Mouse (Mus musculus): ENCODE data around the gene Fhod1.

The Fhod1 gene

DNA sequence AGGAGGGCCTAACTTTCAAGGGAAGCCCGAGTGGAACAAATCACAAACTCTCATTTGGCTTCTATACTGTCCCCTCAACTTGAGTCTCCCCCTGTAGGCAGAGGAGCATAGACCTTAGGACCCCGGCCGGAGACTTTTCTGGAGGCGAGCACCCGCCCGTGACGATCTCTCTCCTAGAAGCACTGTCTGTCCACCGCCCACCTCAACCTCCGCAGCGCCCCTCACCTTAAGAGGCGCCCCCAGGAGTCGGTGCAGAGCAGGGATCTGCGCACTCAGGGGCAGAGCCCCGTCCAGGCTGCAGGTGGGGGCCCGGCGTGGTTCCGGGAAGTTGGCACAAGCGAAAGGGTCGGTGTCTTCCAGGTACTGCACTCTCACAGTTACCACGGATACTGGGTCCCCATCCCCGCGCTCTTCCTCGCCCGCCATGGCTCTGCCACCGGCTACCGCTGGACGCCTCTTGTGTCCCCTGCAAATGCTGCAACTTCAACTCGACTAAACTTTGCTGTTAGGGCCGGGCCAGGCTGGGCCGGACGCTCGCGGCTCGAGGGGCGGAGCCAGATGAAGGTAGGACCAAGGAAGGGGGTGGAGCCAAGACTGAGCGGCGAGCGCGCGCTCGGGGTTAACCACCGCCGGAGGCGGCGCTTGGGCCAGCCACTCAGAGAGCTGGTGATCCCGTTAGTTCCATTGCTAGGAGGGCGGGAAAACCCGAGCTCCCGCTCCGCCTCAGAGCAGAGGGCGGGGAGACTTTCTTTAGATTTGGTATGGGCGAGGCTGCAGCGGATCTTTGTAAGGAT lies at the start of gene Fhod1:
TSS of gene Fhod1 (minus strand) at position 526 of the 794 bp plus-strand sequence.
- peak; percentile 80 to 85 for DNase-seq (ENCODE audit: low spot score in 2 of 2)

DNA sequence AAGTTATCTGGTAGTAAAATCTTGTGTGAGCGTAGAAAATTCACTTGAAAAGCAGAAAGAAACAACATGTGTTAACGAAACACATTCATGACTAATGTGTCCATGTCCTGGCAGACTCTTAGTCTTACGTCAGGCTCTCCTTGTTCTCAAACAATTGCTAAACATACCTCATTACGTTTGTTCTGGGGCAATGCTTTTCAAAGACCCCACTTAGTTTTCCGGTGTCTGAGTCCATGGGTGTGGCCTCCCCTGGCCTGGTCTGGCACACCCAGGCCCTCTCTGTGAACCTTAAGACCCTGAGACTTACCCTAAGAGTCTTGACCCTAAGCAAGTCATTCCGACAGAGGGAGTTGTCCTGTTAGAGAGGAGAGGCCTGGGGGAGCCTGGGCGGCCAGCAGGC lies 46.2 kb upstream of the Fhod1 start:
- no peak for DNase-seq (ENCODE audit: low spot score in 2 of 2)

DNA sequence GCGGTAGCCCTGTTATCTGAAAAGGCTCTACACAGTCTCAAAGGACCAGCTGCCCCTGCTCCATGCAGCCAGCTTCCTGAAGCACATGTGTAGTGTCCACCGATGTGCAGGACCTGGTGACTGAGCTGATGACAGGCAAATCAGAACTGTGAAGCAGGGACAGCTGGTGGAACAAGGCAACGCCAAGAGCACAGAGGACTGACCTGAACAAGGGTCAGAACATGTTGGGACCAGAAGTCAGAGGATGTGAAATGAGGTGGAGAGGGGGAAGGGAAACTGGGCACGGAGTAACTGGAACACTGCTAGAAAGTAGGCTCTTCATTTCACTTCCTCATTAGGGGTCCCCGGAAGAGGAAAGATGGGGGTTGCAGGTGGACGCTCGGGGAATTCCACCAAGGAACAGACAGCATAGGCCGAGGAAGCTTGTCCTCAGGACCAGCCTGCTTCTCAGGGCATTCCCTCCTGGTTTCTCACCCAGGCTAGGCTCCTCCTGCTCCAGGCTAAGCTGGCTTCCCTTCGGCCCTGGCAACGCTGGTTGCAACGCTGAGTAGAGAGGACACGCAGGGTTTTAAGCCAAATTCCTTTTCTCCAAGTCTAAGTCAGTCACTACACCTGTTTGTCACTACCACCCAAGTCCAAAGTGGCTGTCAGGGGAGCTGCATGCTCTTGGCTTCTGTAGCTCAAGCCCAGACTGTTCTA lies 45.5 kb upstream of the Fhod1 start:
- DNase-seq (ENCODE audit: low spot score in 2 of 2): no peak

DNA sequence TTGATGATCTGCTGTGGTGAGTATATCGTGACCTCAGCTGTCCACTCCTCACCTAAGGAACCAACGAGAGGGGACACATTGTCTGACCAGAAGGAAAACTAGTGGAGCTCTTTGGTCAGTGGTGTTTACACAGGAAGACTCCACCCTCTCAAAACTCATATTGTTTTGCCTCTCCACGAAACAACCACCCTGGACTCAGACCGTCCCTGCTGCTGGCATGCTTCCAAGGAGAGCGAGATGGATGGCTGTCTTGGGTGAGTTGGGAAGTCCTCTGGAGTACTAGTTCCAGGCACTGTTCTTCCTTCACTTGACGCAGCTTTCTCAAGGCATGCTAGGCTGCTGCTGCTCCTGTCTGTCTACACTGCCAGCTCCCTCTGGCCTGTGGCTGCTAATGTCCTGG lies 41.3 kb upstream of the Fhod1 start:
- no peak for DNase-seq (ENCODE audit: low spot score in 2 of 2)

DNA sequence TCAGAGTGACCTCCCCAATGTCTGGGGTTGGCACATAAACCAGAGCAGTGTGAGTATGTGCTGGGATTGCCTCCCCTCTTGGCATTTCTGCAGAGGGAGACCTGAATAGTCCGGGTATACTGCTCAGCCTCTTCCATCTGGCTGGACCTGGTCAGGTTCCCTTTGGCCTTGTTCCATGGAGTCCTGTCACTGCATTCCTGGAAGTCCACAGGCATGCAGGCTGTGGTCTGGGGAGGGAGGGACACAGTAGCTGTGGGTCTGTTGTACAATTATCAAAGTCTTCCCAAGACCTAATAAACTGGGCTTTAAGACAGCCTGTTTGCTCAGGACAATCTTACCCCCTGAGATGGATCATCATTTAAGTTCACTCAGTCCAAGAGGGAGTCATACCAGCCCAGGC lies 39.4 kb upstream of the Fhod1 start:
- no peak for DNase-seq (ENCODE audit: low spot score in 2 of 2)

DNA sequence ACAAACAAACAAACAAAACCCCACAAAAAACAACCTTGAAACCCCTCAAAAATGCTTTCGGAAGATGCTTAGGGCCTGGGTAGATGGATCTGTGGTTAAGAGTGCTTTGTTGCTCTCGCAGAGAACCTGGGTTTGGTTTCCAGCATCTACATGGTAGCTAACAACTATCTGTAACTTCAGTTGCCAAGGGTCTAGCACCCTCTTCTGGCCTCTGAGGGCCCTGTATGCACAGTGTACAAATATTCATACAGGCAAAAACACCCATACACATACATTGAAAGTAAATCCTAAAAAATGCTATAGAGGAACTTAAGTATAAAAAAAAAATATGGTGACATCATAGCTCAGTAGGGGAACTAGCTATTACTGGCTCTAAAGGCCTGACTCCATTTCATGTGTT lies 36.3 kb upstream of the Fhod1 start:
- no peak for DNase-seq (ENCODE audit: low spot score in 2 of 2)

DNA sequence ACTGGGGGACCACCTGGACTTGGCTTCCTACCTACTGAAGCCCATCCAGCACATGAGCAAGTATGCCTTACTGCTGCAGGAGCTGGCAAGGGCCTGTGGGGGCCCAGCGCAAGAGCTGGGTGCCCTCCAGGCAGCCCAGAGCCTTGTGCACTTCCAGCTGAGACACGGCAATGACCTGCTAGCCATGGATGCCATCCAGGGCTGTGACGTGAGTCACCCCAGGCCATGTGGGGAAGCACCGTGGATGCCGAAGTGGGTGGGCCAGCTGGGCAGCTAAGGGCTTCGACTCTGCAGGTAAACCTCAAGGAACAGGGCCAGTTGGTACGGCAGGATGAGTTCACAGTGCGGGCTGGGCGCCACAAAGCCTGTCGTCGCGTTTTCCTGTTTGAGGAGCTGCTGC lies 32.6 kb upstream of the Fhod1 start:
- no peak for DNase-seq (ENCODE audit: low spot score in 2 of 2)

DNA sequence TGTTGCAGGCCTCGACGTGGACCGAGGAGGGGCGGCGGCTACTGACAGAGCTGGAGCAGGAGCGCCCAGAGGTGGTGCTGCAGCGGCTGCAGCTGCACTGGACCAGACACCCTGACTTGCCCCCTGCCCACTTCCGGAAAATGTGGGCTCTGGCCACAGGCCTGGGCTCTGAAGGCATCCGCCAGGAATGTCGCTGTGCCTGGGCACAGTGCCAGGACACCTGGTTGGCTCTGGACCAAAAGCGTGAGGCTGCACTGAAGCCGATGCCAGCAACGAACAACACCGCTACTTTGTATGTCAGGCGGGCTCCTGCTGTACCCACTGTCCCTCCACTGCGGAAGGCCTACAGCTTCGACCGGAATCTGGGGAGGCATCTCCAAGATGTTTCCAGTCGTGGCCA lies 30.9 kb upstream of the Fhod1 start:
- DNase-seq (ENCODE audit: low spot score in 2 of 2): peak in 1 of 2 experiments; percentile 48

DNA sequence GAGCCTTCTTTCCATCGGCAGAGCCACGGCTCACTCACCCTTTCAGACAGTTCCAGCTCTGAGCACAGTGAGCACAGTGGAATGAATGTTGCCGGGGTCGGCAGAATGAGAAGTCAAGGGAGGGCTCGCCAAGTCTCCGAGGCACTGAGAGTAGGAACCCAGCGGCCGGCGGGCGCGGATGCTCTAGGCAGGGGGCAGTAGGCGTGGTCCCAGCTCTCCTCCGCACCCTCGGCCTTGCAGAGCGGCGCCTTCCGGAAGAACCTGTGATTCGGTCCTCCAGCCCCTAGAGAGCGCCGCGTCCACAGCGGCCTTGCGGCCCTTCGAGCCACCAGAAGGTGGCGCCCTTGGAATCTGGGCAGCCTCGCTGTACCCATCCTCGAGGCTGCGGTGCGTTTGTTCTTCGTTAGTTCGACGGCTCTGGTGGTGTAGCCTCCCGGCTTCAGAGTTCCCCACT lies 26.8 kb upstream of the Fhod1 start:
- DNase-seq (ENCODE audit: low spot score in 2 of 2): no peak

DNA sequence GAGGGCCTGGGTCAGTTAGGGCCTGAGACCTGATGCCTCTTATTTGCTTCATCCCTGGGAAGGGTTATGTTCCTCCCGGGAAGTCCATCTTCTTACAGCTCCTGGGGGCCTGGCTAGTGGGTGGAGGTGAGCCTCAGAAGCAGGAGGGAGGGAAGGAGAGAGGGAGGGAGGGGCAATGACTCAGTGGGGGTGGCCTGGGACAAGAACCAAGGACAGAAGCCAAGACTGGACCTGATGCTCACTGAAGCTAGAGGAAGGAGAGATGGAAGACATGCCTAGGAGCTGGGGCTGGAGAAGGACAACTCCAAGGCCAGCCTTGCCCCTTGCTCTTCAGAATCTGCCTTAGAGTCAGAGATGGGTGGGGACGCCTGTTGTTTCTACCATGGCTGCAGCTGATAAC lies 25.3 kb upstream of the Fhod1 start, which contains the start of gene Plekhg4:
TSS of gene Plekhg4 (plus strand) at position 243 of the 400 bp plus-strand sequence.
- no peak for DNase-seq (ENCODE audit: low spot score in 2 of 2)

DNA sequence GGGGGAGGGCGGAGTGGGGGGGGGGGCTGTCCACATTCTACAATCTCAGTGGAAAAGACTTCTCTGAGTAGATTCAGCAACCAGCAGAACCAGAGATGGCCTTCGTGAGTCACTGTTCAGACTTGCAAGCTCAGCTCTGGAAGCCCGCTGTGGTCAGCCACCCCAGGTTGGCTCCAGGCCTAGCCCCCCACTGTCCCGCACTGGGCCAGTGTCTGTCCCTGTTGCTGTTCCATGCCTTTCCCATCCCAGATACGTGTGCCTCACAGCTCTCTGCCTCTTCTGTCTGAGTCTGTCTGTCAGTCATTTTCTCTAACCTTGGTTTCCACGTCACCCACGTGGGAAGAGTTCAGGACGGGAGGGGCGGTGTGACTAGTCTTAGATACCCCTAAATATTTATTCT lies 24.7 kb upstream of the Fhod1 start:
- no peak for DNase-seq (ENCODE audit: low spot score in 2 of 2)

DNA sequence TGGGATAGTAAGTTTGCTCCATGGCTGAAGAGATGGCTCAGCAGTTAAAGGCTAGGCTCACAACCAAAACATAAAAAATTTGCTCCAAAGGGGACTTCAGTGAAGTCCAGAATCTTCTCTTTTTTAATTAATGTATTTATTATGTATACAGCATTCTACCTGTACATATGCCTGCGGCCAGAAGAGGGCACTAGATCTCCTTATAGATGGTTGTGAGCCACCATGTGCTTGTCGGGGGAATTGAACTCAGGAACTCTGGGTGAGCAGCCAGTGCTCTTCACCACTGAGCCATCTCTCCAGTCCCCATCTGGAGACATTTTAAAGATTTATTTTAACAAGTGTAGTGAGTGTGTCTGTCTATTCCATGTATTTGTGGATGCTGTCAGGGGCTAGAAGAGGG lies 19.4 kb upstream of the Fhod1 start:
- no peak for DNase-seq (ENCODE audit: low spot score in 2 of 2)

DNA sequence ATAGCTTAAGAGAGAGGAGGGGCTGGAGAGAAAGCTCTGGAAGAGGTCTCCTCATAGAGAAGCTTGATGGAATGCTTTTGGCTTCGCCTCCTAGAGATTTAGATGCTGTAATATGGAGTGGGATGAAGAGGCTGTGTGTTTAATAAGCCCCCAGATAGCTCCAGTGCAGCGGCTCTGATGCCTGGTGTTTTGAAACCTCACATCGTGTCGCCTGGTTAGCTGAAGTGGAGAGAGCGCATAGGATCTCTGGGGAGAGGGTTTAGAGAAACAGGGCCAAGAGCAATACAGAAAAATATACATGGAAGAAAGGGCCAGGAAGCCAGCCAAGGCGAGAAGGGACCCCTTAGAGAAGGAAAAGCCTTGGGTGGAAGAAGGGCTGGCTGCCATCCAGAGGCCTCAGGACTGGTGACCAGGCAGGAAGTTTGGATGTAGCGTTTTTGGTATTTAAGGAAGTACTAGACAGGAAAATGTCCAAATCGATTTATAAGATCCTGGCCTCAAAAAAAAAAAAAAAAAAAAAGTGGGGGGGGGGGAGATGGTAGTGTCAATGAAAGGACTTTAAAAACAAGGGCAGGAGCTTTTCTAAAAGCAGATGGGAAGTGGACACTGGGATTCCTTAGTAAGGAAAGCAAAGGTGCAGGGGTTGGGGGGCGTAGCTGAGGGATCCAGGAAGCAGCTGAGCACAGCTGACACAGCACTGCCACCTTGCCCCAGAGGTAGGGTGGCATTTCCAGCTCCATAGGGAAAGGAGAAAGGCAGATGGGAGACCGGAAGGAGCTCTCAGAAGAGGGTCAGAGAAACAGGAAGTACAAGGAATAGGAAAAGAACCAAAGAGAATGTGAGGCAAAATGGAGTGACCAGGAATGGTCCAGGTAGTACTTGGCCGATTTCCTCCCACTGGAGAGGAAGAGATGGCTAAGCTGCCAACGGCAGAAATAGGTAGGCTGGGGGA lies 14.3 kb upstream of the Fhod1 start:
- no peak for DNase-seq (ENCODE audit: low spot score in 2 of 2)

DNA sequence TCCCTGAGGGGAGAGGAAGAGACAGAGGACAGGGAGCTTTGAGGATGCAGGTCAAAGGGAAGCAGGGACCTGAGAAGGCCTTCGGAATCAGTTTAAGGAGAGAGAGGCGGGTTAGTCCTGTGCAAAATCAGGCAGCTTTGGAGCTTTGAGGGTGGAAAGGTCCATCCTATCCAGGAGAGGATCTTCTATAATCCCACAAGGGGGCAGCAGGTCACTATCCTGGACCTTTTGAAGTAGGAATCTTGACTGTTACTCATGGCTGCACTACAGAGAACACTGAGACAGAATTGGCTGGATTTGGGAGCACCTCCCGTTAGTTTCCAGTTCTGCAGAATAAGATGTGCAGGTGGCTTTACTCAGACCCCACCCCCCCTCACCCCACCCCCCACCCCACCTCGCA lies 11.9 kb upstream of the Fhod1 start:
- no peak for DNase-seq (ENCODE audit: low spot score in 2 of 2)

DNA sequence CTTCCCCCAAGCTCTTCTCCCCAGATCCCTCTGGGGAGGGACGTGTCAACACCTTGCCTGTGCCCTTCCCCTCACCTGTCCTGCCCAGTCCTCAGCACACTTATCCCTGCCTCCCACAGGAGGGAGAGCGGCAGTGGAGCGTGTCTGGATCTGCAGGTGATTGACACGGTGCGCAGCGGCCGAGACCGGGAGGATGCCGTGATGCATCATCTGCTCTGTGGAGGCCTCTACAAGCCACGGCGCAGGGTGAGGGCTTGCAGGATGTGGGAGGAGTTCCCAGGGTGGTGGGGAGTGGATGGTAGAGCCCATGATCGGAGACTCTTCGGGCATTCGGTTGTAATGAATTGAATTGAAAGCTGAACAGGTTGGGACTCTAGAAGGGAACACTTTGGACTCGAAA lies 11.5 kb upstream of the Fhod1 start:
- no peak for DNase-seq (ENCODE audit: low spot score in 2 of 2)

DNA sequence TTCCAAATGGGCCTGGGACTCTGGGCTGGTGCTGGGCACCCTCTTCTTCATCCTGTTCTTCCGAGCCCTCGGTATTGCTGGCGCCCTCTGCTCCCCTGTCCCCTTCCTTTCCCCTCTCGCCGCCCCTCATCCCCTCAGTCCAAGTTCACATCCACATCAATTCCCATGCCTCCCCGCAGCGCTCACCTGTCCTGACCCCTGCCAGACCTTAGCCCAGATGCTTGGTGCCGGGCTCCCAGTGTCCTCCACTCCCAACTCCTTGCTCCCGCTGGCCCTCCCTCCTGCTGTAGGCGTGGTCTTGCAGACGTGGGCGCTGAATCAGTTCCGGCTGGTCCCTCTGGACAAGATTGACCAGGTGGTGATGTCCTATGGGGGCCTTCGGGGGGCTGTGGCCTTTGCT lies 8.9 kb upstream of the Fhod1 start:
- no peak for DNase-seq (ENCODE audit: low spot score in 2 of 2)

DNA sequence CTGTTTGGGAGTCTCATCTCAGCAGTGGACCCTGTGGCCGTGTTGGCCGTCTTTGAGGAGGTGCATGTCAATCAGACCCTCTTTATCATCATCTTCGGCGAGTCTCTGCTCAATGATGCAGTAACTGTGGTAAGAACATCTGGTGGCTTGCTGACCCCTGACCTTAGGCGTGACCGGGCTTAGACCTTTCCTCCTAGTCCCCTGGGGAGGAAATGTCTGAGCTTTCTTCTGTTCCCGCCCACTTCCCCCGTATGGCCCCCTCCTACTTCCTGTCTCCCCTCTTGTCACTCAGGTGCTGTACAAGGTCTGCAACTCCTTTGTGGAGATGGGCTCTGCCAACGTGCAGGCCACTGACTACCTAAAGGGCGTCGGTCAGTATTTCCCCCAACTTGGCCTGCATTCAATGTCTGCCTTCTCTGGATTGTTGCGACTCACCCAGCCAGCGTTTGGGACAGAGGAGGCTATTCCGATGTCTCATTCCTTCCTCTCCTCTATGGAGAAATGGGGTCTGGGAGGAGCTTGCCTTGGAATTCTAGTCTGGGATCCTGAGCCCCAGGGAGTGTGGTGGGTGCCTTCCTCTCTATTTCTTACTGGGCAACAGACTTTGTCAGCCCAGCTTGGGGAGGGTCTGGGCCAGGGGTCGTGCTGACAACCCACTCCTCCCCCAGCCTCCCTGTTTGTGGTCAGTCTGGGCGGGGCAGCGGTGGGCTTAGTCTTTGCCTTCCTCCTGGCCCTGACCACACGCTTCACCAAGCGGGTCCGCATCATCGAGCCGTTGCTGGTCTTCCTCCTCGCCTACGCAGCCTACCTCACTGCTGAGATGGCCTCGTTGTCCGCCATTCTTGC lies 7.6 kb upstream of the Fhod1 start:
- no peak for DNase-seq (ENCODE audit: low spot score in 2 of 2)

DNA sequence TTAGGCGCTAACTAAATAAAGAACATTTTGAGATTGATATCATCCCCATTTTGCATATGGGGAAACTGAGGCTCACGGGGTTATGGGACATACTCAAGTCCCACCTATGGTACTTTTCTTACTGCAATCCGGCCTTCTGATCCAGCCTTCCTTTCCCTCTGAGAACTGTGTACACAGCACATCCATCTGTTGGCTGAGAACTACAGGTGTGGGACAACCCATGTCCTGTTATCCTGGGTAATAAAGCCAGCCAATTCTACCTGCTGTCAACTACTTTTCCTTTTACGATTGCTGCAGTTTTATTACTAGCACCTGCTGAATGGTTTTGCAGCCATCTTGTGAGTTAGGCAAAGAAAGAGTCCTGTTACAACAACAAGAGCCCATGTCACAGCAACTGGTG lies 6.8 kb upstream of the Fhod1 start:
- no peak for DNase-seq (ENCODE audit: low spot score in 2 of 2)

DNA sequence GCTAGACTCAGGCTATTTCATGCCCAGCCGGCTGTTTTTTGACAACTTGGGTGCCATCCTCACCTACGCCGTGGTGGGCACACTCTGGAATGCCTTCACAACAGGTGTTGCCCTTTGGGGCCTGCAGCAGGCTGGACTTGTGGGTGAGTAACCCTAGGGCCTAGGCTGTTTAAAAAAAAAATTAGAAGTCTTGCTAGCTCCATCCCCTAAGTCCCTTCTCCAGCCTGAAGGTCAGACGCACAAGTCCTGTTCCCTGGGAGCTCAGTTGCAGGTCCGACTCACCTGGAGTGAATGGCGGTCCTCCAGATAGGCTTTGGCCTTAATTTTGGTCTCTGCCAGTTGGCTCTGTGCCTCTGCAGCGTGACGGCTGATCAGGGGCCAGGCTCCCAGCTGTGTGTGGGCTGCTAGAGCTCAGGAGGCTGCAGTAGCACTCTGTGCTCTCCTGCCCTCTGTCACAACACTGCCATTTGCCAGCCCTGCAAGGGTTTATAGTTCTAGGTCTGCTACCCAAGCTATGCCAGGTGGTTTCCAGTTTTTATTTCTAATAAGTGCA lies 5.9 kb upstream of the Fhod1 start:
- no peak for DNase-seq (ENCODE audit: low spot score in 2 of 2)

DNA sequence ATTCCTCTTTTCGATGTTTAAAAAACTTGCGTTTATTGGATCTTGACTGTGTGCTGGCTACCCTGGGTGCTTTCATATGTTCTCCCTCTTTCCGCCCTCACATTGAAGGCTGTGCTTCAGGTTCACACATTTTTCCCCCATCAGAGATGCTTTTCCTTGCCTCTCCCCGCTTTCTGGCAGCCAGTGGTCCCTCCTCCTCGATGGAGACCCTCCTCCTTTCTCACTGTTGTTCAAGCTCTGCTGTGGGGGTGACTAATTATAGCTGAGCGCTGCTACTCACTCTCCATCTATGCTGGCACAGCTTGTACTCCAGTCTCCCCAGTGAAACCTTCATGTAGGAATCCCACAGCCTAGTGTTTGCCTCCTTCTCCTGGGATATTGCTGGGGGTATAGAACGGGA lies 2.4 kb upstream of the Fhod1 start:
- no peak for DNase-seq (ENCODE audit: low spot score in 2 of 2)

Measured in frontal cortex, postnatal 10 days (tissue).